Mouse (Mus musculus): ENCODE measurements around the gene Krt73. TPM values are rescaled to one million over a fixed set of nuclear protein-coding genes. Genes with fewer than 3 reads are reported as not detected.
A peak's percentile ranks its signal among the peaks of the same experiment; 100 is the strongest.

Gene Krt73
- not detected in 2 replicates for polyA plus RNA-seq (2014; fragmentation: Nextera tagmentation; extraction: Ambion mirVana)

DNA sequence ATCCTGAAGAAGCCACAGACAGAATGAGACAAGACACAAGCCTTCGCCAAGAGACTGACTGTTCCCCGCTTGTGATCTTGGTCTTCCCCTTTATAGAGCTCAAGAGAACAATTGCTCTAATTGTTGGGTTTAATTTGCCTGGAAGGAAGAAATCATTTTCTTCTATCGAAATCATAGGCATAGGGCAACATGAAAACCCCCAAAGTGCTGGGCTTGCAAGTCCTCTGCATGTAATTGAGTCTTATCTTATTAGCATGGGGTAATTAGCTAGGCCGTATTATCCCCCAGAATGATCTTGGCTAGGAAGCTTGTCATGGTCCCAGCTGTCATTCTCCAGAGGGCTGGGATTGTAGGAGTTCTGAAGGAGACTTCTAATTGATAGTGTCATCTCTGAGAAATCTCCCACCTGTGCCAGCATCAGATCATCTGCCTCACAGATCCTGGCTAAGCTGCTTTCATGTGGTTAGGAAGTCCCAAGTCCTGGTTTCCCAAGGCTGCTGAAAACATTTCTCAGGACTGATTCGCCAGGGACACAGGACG lies at the start of gene Krt73:
Gene Krt73 (minus strand): TSS at position 51 of the 540 bp plus-strand sequence.
- H3K4me2 ChIP-seq: no peak within 1 kb of the TSS
- no peaks in the 10 kb centered on the region for H3K27me3 ChIP-seq (replicated peaks; ENCODE audit: control insufficient read depth, insufficient read depth, low read length)
- no peak within 1 kb of the TSS for H3K27ac ChIP-seq (ENCODE audit: low read depth, low read length)
- H3K4me1 ChIP-seq (replicated peaks; ENCODE audit: control insufficient read depth, insufficient read depth, low read length): no peaks in the 10 kb centered on the region
- no peak within 1 kb of the TSS for H3K9ac ChIP-seq (ENCODE audit: low read depth, low read length)
- H3K9me3 ChIP-seq (ENCODE audit: control insufficient read depth, low read length): no peaks in the 10 kb centered on the region
- ATAC-seq (replicated peaks; ENCODE audit: low FRiP score) (no peak), DNase-seq (ENCODE audit: low spot score) (no peak)
- H3K4me3 ChIP-seq (ENCODE audit: low read depth, low read length): no peak within 1 kb of the TSS
- H3K36me3 ChIP-seq (ENCODE audit: control insufficient read depth, insufficient read depth, low read length): no peaks in the 10 kb centered on the region
- WGBS: 71% methylated on average over 6 of the region's 6 CpGs

DNA sequence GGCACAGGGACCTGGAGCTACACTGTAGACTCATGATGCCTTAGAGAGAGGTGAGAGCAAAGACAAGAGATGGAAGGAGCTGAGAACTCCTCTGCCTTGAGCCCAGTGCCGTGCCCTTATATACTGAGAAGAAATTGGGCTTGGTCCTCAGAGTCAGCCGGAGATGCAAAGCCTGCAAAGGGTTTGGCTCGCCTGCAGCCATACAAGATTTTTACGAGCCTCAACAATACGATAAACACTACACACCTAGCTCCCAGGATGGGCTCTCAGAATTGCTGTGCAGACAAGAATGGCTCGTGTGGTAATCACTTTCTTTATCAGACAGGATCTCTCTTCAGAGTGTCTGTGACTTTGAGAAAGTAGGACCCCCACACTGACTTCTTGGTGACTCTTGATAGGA lies 48.5 kb upstream of the Krt73 start, which contains the start of gene Krt1:
Gene Krt1 (minus strand): TSS at position 101 of the 400 bp plus-strand sequence.
- no peaks in the 10 kb centered on the region for H3K4me1 ChIP-seq (replicated peaks; ENCODE audit: control insufficient read depth, insufficient read depth, low read length)
- WGBS: 69% methylated on average over 6 of the region's 6 CpGs
- peaks cover 45% of the 10 kb centered on the region for H3K27me3 ChIP-seq (replicated peaks; ENCODE audit: control insufficient read depth, insufficient read depth, low read length)
- H3K27ac ChIP-seq (ENCODE audit: low read depth, low read length): no peak within 1 kb of the TSS
- H3K4me2 ChIP-seq: no peak within 1 kb of the TSS
- ATAC-seq (replicated peaks; ENCODE audit: low FRiP score) (no peak), DNase-seq (ENCODE audit: low spot score) (no peak)
- no peaks in the 10 kb centered on the region for H3K9me3 ChIP-seq (ENCODE audit: control insufficient read depth, low read length)
- H3K4me3 ChIP-seq (ENCODE audit: low read depth, low read length): no peak within 1 kb of the TSS
- H3K9ac ChIP-seq (ENCODE audit: low read depth, low read length): no peak within 1 kb of the TSS
- H3K36me3 ChIP-seq (ENCODE audit: control insufficient read depth, insufficient read depth, low read length): no peaks in the 10 kb centered on the region

DNA sequence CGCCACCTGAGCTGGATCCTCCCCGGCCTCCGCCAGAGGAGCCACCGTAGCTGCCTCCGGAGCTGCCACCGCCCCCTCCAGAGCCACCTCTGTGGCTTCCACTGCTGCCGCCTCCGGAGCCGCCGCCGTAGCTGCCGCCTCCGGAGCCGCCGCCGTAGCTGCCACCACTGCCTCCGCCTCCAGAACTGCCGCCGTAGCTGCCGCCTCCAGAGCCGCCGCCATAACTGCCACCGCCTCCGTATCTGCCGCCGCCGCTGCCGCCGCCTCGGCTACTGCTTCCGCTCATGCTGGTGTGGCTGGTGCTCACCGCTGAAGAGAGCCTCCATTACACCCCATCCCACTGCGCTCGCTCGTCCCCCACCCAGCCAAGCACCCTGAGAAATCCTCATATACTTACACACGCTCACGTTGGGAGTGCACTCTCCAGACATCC lies 43.8 kb upstream of the Krt73 start:
- H3K4me2 ChIP-seq: peak overlapping the region; percentile 72
- peak overlapping the region; percentile 52 for H3K9ac ChIP-seq (ENCODE audit: low read depth, low read length)
- no peak for ATAC-seq (replicated peaks; ENCODE audit: low FRiP score)
- no peak overlapping the region for H3K27ac ChIP-seq (ENCODE audit: low read depth, low read length)
- peak; percentile 46 for DNase-seq (ENCODE audit: low spot score)
- peak overlapping the region; percentile 44 for H3K4me3 ChIP-seq (ENCODE audit: low read depth, low read length)
- no peaks in the 10 kb centered on the region for H3K4me1 ChIP-seq (replicated peaks; ENCODE audit: control insufficient read depth, insufficient read depth, low read length)
- under 1% methylated on average over 37 of the region's 37 CpGs for WGBS
- no peaks in the 10 kb centered on the region for H3K9me3 ChIP-seq (ENCODE audit: control insufficient read depth, low read length)
- H3K36me3 ChIP-seq (ENCODE audit: control insufficient read depth, insufficient read depth, low read length): no peaks in the 10 kb centered on the region
- H3K27me3 ChIP-seq (replicated peaks; ENCODE audit: control insufficient read depth, insufficient read depth, low read length): peaks cover 44% of the 10 kb centered on the region

DNA sequence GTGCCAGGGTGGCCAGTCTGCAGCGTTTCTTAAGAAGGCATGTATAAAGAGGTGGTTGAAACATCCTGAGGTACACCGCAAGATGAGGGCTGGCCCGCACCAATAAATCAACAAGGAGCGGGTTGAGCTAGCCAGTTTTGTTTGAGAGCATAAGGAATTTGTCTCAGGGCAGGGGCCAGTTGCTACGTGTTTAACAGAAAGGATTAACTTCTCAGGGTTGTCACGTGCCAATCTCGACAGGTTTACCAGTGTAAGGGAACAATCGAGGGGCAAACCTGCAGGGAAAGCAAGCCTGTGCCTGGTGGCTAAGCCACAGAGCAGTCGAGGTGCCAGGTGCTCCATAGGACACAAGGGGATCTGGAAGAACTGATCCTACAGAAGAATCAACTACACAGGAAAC lies 41.0 kb upstream of the Krt73 start:
- Histone ChIP-seq H3K4me3 (ENCODE audit: low read depth, low read length) (no peak overlapping the region), H3K4me1 (replicated peaks; ENCODE audit: control insufficient read depth, insufficient read depth, low read length) (no peaks in the 10 kb centered on the region), H3K9me3 (ENCODE audit: control insufficient read depth, low read length) (no peaks in the 10 kb centered on the region), H3K27ac (ENCODE audit: low read depth, low read length) (no peak overlapping the region), H3K36me3 (ENCODE audit: control insufficient read depth, insufficient read depth, low read length) (no peaks in the 10 kb centered on the region), H3K9ac (ENCODE audit: low read depth, low read length) (no peak overlapping the region), H3K4me2 (no peak overlapping the region), H3K27me3 (replicated peaks; ENCODE audit: control insufficient read depth, insufficient read depth, low read length) (peaks cover 31% of the 10 kb centered on the region)
- no peak for DNase-seq (ENCODE audit: low spot score)
- no peak for ATAC-seq (replicated peaks; ENCODE audit: low FRiP score)
- WGBS: 64% methylated on average over 9 of the region's 9 CpGs

DNA sequence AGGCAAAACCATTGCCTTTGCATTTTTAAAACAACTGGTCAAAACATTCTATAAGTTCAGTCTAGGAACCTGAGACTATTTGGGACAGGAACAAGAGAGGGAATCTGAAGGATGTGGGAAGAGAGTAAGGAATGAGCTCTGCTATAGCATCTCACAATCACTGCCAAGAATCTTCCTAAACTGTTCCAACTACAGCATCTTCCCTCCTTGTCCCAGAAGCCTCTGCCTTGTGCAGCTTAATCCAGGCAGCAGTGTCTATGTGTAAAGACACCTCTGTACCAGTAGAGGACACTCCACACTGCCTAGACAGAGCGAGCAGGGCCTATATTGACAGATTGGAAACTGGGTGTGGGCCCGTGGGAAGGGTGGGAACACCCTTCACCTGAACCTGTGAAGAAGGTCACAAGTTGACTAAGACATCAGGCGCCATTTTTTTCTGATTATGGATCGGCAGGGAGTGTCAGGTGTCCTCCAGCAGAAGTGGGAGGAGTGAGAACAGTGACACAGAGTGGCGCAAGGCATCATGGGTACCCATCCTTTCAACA lies 32.7 kb upstream of the Krt73 start:
- Histone ChIP-seq H3K4me3 (ENCODE audit: low read depth, low read length) (no peak overlapping the region), H3K27me3 (replicated peaks; ENCODE audit: control insufficient read depth, insufficient read depth, low read length) (no peaks in the 10 kb centered on the region), H3K9me3 (ENCODE audit: control insufficient read depth, low read length) (no peaks in the 10 kb centered on the region), H3K36me3 (ENCODE audit: control insufficient read depth, insufficient read depth, low read length) (no peaks in the 10 kb centered on the region), H3K9ac (ENCODE audit: low read depth, low read length) (no peak overlapping the region), H3K4me2 (no peak overlapping the region), H3K27ac (ENCODE audit: low read depth, low read length) (no peak overlapping the region), H3K4me1 (replicated peaks; ENCODE audit: control insufficient read depth, insufficient read depth, low read length) (no peaks in the 10 kb centered on the region)
- 54% methylated on average over 5 of the region's 5 CpGs for WGBS
- ATAC-seq (replicated peaks; ENCODE audit: low FRiP score) (no peak), DNase-seq (ENCODE audit: low spot score) (no peak)

DNA sequence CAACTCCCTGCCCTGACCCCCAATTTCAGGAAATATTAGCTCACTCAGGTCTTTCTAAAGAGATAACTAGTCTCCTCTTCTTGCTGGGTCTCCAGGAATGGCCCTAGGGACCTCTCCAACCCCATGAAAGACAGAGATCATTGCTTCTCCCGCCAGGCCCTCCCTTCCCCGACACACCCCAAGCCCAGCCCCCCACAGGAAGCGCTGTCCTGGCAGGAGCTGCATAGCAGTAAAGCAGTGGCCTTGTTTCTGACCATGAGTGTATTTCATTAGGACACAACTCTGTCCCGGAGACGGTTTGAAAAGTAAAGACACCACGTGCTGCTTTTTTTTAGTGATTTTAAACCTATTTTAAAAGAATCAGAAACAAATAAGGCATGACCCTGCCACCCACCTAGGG lies 31.0 kb upstream of the Krt73 start:
- WGBS: 38% methylated on average over 6 of the region's 6 CpGs
- Histone ChIP-seq H3K27ac (ENCODE audit: low read depth, low read length) (no peak overlapping the region), H3K27me3 (replicated peaks; ENCODE audit: control insufficient read depth, insufficient read depth, low read length) (no peaks in the 10 kb centered on the region; the same call in 1 of the 2 replicates), H3K4me3 (ENCODE audit: low read depth, low read length) (no peak overlapping the region), H3K4me2 (no peak overlapping the region), H3K9ac (ENCODE audit: low read depth, low read length) (no peak overlapping the region), H3K36me3 (ENCODE audit: control insufficient read depth, insufficient read depth, low read length) (no peaks in the 10 kb centered on the region), H3K4me1 (replicated peaks; ENCODE audit: control insufficient read depth, insufficient read depth, low read length) (no peaks in the 10 kb centered on the region), H3K9me3 (ENCODE audit: control insufficient read depth, low read length) (no peaks in the 10 kb centered on the region)
- ATAC-seq (replicated peaks; ENCODE audit: low FRiP score): no peak
- DNase-seq (ENCODE audit: low spot score): no peak

DNA sequence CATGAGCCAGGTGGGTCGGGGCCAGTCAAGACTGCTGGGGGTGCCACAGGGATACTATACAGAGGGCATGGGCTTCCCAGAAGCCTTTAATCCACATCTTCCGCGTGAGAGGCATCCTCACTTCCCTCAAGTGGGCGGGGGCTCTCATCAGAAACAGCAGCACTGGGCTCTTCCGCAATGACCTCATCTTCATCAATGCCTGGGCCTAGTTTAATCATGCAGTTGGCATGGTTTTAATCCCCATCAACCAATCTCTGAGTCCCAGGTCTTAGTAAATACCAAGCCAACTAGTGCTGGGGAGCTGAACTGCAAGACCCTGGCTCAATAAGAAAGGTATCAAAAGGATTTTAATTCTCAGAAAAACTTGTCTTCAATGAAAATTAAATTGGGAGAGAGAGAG lies 27.3 kb upstream of the Krt73 start:
- no peak for ATAC-seq (replicated peaks; ENCODE audit: low FRiP score)
- 68% methylated on average over 5 of the region's 5 CpGs for WGBS
- DNase-seq (ENCODE audit: low spot score): no peak
- H3K9ac ChIP-seq (ENCODE audit: low read depth, low read length): no peak overlapping the region
- H3K4me3 ChIP-seq (ENCODE audit: low read depth, low read length): no peak overlapping the region
- no peaks in the 10 kb centered on the region; the same call in 1 of the 2 replicates for H3K27me3 ChIP-seq (replicated peaks; ENCODE audit: control insufficient read depth, insufficient read depth, low read length)
- no peak overlapping the region for H3K27ac ChIP-seq (ENCODE audit: low read depth, low read length)
- H3K4me2 ChIP-seq: no peak overlapping the region
- no peaks in the 10 kb centered on the region for H3K36me3 ChIP-seq (ENCODE audit: control insufficient read depth, insufficient read depth, low read length)
- no peaks in the 10 kb centered on the region for H3K9me3 ChIP-seq (ENCODE audit: control insufficient read depth, low read length)
- no peaks in the 10 kb centered on the region for H3K4me1 ChIP-seq (replicated peaks; ENCODE audit: control insufficient read depth, insufficient read depth, low read length)

DNA sequence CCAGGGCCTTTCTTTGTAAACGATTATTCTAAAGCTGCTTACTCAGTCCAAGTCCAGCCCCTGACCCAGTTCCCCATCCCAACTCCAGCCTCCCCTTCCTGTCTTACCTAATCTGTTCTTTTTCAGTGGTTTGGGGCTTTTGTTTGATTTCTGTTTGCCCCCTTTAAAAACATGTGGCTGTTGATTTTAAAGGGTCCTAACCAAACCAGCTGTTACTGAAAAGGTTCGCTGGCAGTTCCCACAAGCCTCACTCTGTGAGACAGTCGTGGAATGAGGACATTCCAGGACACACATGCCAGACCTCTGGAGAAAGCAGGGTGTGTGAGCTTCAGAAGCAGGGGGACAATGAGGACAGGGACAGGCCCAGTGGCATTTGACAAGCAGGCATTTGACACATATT lies 19.6 kb upstream of the Krt73 start:
- H3K9me3 ChIP-seq (ENCODE audit: control insufficient read depth, low read length): no peaks in the 10 kb centered on the region
- H3K4me1 ChIP-seq (replicated peaks; ENCODE audit: control insufficient read depth, insufficient read depth, low read length): no peaks in the 10 kb centered on the region
- DNase-seq (ENCODE audit: low spot score): no peak
- peaks cover 4% of the 10 kb centered on the region; the same call in 1 of the 2 replicates for H3K27me3 ChIP-seq (replicated peaks; ENCODE audit: control insufficient read depth, insufficient read depth, low read length)
- WGBS: 31% methylated on average over 3 of the region's 3 CpGs
- H3K27ac ChIP-seq (ENCODE audit: low read depth, low read length): no peak overlapping the region
- H3K4me2 ChIP-seq: no peak overlapping the region
- H3K4me3 ChIP-seq (ENCODE audit: low read depth, low read length): no peak overlapping the region
- no peak overlapping the region for H3K9ac ChIP-seq (ENCODE audit: low read depth, low read length)
- H3K36me3 ChIP-seq (ENCODE audit: control insufficient read depth, insufficient read depth, low read length): no peaks in the 10 kb centered on the region
- no peak for ATAC-seq (replicated peaks; ENCODE audit: low FRiP score)

DNA sequence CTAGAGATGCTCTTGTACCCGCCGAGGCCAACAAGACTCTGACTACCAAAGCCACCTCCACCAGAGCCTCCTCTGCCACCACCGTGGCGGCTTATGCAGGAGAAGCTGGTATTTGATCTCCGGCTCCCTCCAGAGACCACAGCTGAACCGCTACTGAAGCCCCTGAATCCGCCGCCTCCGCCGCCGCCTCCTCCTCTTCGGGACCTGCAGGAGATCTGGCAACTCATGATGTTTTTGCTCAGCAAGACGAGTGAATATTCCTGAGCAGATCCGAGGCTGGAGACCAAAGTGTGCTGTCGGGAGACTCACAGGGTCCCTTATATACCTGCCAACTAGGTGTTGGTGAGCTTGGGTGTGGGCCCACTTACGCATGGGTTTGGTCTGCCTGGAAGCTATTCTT lies 15.7 kb upstream of the Krt73 start, which contains the start of gene Krt2:
Gene Krt2 (minus strand): TSS at position 295 of the 400 bp plus-strand sequence.
- no peak within 1 kb of the TSS for H3K9ac ChIP-seq (ENCODE audit: low read depth, low read length)
- WGBS: 61% methylated on average over 16 of the region's 16 CpGs
- DNase-seq (ENCODE audit: low spot score) (no peak), ATAC-seq (replicated peaks; ENCODE audit: low FRiP score) (no peak)
- no peaks in the 10 kb centered on the region for H3K4me1 ChIP-seq (replicated peaks; ENCODE audit: control insufficient read depth, insufficient read depth, low read length)
- peaks cover 4% of the 10 kb centered on the region; the same call in 1 of the 2 replicates for H3K27me3 ChIP-seq (replicated peaks; ENCODE audit: control insufficient read depth, insufficient read depth, low read length)
- H3K9me3 ChIP-seq (ENCODE audit: control insufficient read depth, low read length): no peaks in the 10 kb centered on the region
- no peaks in the 10 kb centered on the region for H3K36me3 ChIP-seq (ENCODE audit: control insufficient read depth, insufficient read depth, low read length)
- H3K27ac ChIP-seq (ENCODE audit: low read depth, low read length): no peak within 1 kb of the TSS
- no peak within 1 kb of the TSS for H3K4me2 ChIP-seq
- no peak within 1 kb of the TSS for H3K4me3 ChIP-seq (ENCODE audit: low read depth, low read length)
